Mouse (Mus musculus) small intestine, adult 2 months (tissue): ENCODE data around the gene Pfdn2. TPM values are rescaled to one million over a fixed set of nuclear protein-coding genes. Genes with fewer than 3 reads are reported as not detected.

Source experiments
- H3K27ac ChIP-seq: fragments of 200-500 bp; 2 replicates; pipeline ENCODE4 v1.5.1; 2012; ENCODE audit warnings: low read depth, low read length, control low read depth, inconsistent platforms; ENCODE audit not compliant: insufficient read depth
- H3K27me3 ChIP-seq: fragments of 200-500 bp; 2 replicates; pipeline ENCODE4 v1.6.1; 2012; ENCODE audit warnings: mild to moderate bottlenecking, moderate library complexity, low read length, inconsistent platforms; ENCODE audit not compliant: control insufficient read depth, insufficient read depth
- H3K36me3 ChIP-seq: fragments of 200-500 bp; 2 replicates; pipeline ENCODE4 v1.6.1; 2012; ENCODE audit warnings: mild to moderate bottlenecking, low read length, control low read depth, inconsistent platforms; ENCODE audit not compliant: control insufficient read depth, insufficient read depth
- H3K4me1 ChIP-seq: fragments of 200-500 bp; 2 replicates; pipeline ENCODE4 v1.6.1; 2012; ENCODE audit warnings: low read length, inconsistent platforms, mixed read lengths; ENCODE audit not compliant: control insufficient read depth, insufficient read depth, insufficient read length
- H3K4me3 ChIP-seq: fragments of 200-500 bp; 2 replicates; pipeline ENCODE4 v1.5.1; 2012; ENCODE audit warnings: low read depth, mild to moderate bottlenecking, control low read depth, inconsistent platforms, low read length, moderate library complexity
- CTCF ChIP-seq: fragments of 200-500 bp; IDR thresholded peaks from 2 replicates; pipeline ENCODE4 v1.5.1; 2012; ENCODE audit warnings: low read depth, mild to moderate bottlenecking, control low read depth, inconsistent platforms, low read length, moderate library complexity, mixed read lengths; ENCODE audit not compliant: insufficient replicate concordance, insufficient read length; ENCODE audit errors: extremely low read depth
- POLR2A ChIP-seq: fragments of 200-500 bp; IDR thresholded peaks from 2 replicates; pipeline ENCODE4 v1.6.1; 2012; ENCODE audit warnings: low read depth, mild to moderate bottlenecking, control low read depth, inconsistent platforms, low read length, moderate library complexity
- WGBS: fragments of 180-500 bp; shearing (Covaris S2); methylation state at CpG from one replicate; pipeline ENCODE4 v1.1.7; 2018; 5-methylcytosine and 5-hydroxymethylcytosine counted together
- polyA plus RNA-seq: library from polyadenylated mRNA; depleted of rRNA; stranded (reverse); fragments of >200 nt; gene quantifications from 2 replicates; pipeline ENCODE4 v1.2.3, GENCODE M21; 2012

Pfdn2 gene
- polyA plus RNA-seq, 1 experiment = 7.5 TPM

GRCm38 (mm10) chr1:171369845-171370556, 24.5 kb downstream of the Pfdn2 start, which contains the start of gene Nectin4:
Gene Nectin4, plus strand, starts transcription at chr1:171370099.
- 20% methylated on average over 20 of the region's 20 CpGs for WGBS
- H3K27me3 ChIP-seq = no peaks in the 10 kb centered on the region
- H3K4me3 ChIP-seq = peak within 1 kb of the TSS; percentile 29
- no peaks in the 10 kb centered on the region for H3K36me3 ChIP-seq
- H3K27ac ChIP-seq = no peak within 1 kb of the TSS
- TF ChIP-seq POLR2A (no peak), CTCF (no peak)
- H3K4me1 ChIP-seq = peaks cover 6% of the 10 kb centered on the region

- peaks cover 8% of the 10 kb centered on the region for H3K4me1 ChIP-seq
- no peak overlapping the region for H3K4me3 ChIP-seq
- H3K27ac ChIP-seq = no peak overlapping the region
- no peaks in the 10 kb centered on the region for H3K27me3 ChIP-seq
- TF ChIP-seq POLR2A = no peak
- WGBS = 79% methylated on average over 3 of the region's 3 CpGs
- H3K36me3 ChIP-seq = no peaks in the 10 kb centered on the region
Observed at GRCm38 (mm10) chr1:171372880-171373279, 27.4 kb downstream of the Pfdn2 start.

DNA sequence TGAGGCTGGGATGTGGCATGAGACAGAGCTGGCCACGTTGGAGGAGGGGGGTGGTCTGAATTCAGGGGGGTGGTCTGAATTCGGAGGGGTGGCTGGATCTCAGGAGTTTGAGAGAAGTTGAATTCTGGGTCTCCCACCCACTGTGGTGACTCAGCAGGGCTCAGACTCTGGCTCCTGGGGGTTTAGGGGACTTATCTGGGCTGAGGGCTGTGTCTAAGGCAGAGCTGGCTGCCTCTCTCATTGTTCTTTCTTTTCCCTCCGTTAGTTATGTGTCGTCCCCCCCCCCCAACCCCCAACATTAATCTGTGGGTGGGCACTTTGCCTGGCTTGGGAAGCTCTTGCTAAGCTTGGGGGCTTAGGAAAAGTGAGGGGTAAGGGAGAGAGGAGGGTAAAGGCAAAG, 28.5 kb downstream of the Pfdn2 start:
- 32% methylated on average over 4 of the region's 4 CpGs for WGBS
- no peak for TF ChIP-seq CTCF
- no peak for TF ChIP-seq POLR2A
- H3K36me3 ChIP-seq = no peaks in the 10 kb centered on the region
- H3K27me3 ChIP-seq = no peaks in the 10 kb centered on the region
- H3K4me3 ChIP-seq = no peak overlapping the region
- peaks cover 8% of the 10 kb centered on the region for H3K4me1 ChIP-seq
- H3K27ac ChIP-seq = no peak overlapping the region

DNA sequence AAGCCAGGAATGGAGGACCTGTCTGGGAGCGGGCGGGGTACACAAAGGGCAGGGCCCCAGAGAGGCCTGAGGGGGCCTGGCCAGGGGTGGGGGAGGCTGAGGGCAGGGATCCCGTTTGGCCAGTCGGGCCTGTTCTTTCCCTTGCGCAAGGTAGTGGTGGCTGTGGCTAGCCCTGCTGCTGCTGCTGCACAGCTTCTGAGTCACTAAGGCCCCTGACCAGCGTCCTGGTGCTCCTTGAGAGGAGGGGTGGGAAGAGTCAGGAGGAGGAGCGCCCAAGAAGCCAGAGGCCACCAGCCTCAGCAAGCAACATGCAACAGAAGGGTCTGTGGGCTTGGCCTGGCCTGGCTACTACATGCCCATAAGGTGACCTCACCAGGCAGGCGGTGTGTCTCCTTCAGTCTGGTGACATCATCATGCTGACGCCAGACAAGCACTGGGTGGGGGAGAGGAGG, 30.2 kb downstream of the Pfdn2 start:
- no peak overlapping the region for H3K27ac ChIP-seq
- 43% methylated on average over 9 of the region's 9 CpGs for WGBS

GRCm38 (mm10) chr1:171378298-171378697, 32.8 kb downstream of the Pfdn2 start:
- no peak overlapping the region for H3K4me3 ChIP-seq

More for the DNA sequence above, 30.2 kb downstream of the Pfdn2 start:
- TF ChIP-seq CTCF = no peak
- TF ChIP-seq POLR2A = no peak
- 0 out of 2 replicates have a peak, but pooled peaks cover 4% of the 10 kb centered on the region for H3K27me3 ChIP-seq
- H3K4me3 ChIP-seq = no peak overlapping the region
- H3K4me1 ChIP-seq = peaks cover 7% of the 10 kb centered on the region
- H3K36me3 ChIP-seq = no peaks in the 10 kb centered on the region

GRCm38 (mm10) chr1:171379935-171380599, 34.6 kb downstream of the Pfdn2 start:
- WGBS = 20% methylated on average over 31 of the region's 31 CpGs
- no peak for TF ChIP-seq POLR2A
- TF ChIP-seq CTCF = peak; percentile 62; the same call in 1 of the 2 replicates
- 0 out of 2 replicates have a peak, but pooled peaks cover 4% of the 10 kb centered on the region for H3K27me3 ChIP-seq
- H3K36me3 ChIP-seq = no peaks in the 10 kb centered on the region
- H3K4me3 ChIP-seq = peak overlapping the region; percentile 27
- H3K4me1 ChIP-seq = peaks cover 9% of the 10 kb centered on the region
- H3K27ac ChIP-seq = no peak overlapping the region

More at GRCm38 (mm10) chr1:171378298-171378697, 32.8 kb downstream of the Pfdn2 start:
- H3K4me1 ChIP-seq = peaks cover 9% of the 10 kb centered on the region
- TF ChIP-seq POLR2A (no peak), CTCF (no peak)
- H3K36me3 ChIP-seq = no peaks in the 10 kb centered on the region
- 87% methylated on average over 6 of the region's 6 CpGs for WGBS
- H3K27me3 ChIP-seq = 0 out of 2 replicates have a peak, but pooled peaks cover 4% of the 10 kb centered on the region
- no peak overlapping the region for H3K27ac ChIP-seq

GRCm38 (mm10) chr1:171382096-171382620, 36.7 kb downstream of the Pfdn2 start:
- H3K27me3 ChIP-seq = 0 out of 2 replicates have a peak, but pooled peaks cover 4% of the 10 kb centered on the region
- H3K27ac ChIP-seq = no peak overlapping the region
- TF ChIP-seq CTCF = no peak
- TF ChIP-seq POLR2A = no peak
- no peak overlapping the region for H3K4me3 ChIP-seq
- WGBS = 86% methylated on average over 11 of the region's 11 CpGs
- no peaks in the 10 kb centered on the region for H3K36me3 ChIP-seq
- peaks cover 9% of the 10 kb centered on the region for H3K4me1 ChIP-seq
